Mouse (Mus musculus) neutrophil, adult 59 days (primary cell): ENCODE results near the gene Tmtc2. TPM values are rescaled to one million over a fixed set of nuclear protein-coding genes. Genes with fewer than 3 reads are reported as not detected.

Experiments
- total RNA-seq, 2 experiments: library from RNA; stranded (reverse); gene quantifications; 1 replicate in 1 of 2; 2 replicates in 1 of 2; pipeline ENCODE4 v1.2.4; 2023

Tmtc2 gene
- total RNA-seq: under 1 TPM; 0.18 to 0.42 TPM

GRCm38 (mm10) chr10:105573908-105574694 is at the start of gene Tmtc2:
Gene Tmtc2, minus strand, starts transcription at chr10:105574451.

